Mouse (Mus musculus): ENCODE results near the gene Gimap1.

Gene Gimap1

DNA sequence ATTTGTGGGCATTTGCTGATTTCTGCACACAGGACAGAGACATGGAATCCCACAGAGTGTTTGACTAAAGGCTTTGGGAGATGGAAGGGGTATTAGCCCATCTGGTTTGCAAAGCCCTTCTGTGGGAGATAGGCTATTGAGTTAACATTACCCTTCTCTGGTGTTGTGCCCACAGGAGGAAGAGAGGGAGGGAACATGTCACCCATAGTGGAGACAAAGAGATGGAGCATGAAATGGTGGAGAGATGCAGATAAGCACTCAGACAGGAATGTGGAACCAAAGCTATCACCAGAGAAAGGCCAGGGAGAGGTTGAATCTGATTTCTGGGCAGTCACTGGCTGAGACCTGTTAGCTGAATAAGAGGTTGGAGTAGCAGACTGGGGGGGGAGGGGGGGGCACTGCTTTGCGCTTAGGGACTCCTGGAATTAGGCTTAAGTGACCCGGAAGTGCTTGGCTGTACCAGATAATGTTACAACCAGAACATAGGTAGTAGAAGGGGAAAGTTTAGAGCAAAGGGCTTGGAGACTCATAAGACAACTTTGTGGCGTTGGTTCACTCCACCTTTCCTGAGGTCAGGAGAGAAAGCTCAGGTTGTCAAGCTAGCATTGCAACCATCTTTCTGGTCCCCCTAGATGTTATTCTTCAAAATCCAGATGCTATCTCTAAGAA lies 1.8 kb downstream of the Gimap1 start:
- no peak for DNase-seq

DNA sequence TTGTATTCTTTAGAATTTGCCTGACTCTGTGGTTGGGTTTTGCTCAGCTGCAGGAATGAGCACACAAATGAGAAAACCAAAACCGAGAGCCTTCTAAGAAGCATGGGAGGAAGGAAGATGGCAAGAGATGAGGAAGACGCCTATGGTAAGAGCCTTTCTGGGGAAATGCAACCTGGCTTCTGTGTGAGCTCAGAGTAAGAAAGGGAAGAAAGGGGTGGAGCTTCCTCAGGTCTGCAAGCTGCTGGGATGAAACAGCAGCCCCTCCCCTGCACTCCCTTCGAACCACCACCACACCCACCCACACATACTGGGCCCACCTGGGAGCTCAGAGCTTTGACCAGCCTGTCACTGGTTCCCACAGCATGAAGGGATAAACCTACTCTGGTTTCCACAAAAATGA lies 2.4 kb downstream of the Gimap1 start:
- DNase-seq: no peak

DNA sequence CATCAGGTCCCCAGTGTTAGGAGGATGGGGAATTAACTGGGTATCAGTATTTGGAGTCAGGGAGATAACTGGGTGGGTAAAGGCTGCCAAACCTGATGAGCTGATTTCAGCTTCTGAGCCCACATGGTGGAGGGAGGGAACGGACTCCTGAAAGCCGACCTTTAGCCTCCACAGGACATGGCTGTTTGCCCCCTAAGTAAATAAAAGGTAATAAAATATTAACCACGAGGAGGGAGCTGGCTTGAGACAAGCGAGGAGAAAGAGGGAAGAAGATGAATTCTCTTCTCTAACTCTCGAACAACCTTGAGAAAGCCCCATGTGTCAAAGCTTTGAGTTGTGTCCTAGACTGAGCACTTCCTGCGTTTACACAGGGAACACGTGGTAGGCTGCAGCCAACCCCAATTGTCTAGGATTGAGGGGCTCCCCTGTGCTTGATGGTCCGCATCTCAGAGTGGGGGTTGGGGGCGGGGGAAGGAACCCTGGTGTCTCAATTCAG lies 2.9 kb downstream of the Gimap1 start:
- peak; percentile 39 for DNase-seq

DNA sequence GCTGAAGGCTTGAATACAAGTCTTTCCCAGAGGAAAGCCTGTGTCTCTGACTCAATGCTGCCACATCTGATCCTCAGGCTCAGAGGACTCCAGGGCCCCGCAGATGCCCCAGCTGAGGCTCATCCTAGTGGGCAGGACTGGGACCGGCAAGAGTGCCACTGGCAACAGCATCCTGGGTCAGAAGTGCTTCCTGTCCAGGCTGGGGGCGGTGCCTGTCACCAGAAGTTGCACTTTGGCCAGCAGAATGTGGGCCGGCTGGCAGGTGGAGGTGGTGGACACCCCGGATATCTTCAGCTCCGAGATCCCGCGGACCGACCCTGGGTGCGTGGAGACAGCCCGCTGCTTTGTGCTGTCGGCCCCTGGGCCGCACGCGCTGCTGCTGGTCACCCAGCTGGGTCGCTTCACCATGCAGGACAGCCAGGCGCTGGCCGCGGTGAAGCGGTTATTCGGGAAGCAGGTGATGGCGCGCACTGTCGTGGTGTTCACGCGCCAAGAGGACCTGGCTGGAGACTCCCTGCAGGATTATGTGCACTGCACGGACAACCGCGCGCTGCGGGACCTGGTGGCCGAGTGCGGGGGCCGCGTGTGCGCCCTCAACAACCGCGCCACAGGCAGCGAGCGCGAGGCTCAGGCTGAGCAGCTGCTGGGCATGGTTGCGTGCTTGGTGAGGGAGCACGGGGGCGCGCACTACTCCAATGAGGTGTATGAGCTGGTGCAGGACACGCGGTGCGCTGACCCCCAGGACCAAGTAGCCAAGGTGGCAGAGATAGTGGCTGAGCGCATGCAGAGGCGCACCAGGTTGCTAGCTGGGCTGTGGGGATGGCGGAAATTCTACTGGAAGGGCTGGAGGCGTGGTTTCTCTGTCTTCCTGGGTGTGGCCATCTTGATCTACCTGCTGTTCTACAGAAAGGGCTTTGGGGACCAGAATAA lies 3.8 kb downstream of the Gimap1 start:
- peak; percentile 84 for DNase-seq

DNA sequence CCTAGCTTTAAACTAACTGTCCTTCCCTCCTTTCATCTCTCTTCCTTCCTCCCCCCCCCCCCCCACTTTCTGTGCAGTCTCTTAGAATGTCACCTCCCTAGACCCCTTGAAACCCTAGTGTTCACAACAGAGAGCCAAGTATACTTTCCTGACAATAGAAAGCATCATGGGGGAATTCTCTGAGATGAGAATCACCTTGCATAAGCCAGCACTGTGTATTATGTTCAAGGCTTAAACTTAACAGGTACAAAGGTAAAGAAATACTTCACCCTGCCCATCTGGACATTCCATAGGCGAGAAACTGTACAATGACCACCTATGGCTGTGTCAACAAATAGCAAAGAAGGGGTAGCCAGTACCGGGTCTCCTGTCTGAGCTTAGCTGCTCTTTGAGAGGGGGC lies 6.6 kb downstream of the Gimap1 start:
- DNase-seq: no peak

- DNase-seq: peak; percentile 66
These were observed 7.4 kb downstream of the Gimap1 start, which contains the start of gene Gimap5 for GRCm38 (mm10) chr6:48745959-48746889. Gene Gimap5 (plus strand): TSS chr6:48746197.

DNA sequence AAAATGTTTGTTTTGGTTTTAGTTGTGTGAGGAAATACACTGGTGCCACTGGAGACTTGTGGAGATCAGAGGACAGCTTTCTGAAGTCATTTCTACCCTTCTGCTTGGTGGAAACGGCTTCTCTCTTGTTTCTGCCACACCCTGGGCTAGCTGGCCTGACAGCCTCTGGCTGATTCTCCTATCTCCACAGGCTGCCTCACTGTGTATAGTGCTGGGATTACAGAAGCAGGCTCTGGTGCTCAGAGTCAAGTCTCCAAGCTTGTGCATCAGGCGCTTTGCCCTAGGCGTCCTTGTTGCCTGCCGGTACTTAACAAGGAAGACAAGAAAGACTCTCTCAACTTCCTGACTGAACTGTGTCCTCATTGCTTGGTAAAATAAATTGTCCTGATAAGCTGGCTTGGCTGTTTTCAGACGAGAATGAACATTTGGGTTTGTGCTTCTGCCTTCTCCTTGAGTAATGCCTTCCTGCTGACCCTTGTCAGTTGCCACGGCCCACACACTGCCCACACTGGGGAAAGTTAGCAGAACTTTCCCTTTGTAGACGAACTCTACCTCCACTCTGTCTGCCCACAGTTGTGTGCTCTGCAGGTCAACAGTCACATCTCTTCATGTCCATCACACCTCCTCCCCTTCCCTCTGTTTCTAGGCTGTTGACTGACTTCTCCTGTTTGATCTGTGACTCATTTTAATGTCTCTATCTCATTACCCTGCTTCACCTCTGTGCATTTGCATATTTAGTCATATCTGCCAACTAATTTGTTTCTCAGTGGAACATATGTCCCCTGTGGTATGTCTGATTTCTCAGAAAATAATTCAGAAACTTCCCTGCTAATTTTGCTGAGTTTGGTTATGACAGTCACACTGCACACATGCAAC lies 8.5 kb downstream of the Gimap1 start:
- DNase-seq: peak; percentile 37

DNA sequence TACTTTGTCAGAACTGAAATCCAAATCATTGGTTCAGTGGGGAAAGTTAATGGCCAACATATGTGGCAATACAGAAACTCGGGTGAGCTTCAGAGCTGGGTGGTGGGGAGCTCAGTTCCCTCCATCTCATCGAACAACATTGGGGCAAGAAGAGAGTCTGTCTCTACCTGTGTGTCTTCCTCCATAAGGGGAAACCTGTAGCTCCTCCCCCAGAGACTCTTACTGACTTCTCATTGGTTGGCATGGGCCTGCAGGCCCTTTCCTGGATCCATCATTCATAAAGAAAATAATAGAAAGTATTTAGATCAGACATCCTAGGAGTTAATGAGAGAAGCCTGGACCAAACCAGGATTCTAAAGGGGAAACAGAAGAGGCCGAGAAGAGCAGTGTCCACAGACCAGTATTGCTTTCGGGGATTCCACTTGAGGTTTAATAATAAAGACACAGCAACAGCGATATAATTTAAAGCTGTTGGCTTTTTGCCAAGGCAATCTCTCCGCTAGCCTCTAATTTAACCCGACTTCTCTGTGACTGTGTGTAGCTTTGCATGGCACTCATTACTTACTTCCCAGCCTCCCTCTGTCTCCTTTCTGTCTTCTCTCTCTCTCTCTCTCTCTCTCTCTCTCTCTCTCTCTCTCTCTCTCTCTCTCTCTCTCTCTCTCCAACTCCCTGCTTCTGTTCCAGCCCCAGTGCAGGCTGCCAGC lies 24.9 kb downstream of the Gimap1 start:
- DNase-seq: no peak

- DNase-seq: no peak
These were observed 25.6 kb downstream of the Gimap1 start for GRCm38 (mm10) chr6:48764496-48764895.

- no peak for DNase-seq
These were observed 29.5 kb downstream of the Gimap1 start for GRCm38 (mm10) chr6:48768178-48768869.

DNA sequence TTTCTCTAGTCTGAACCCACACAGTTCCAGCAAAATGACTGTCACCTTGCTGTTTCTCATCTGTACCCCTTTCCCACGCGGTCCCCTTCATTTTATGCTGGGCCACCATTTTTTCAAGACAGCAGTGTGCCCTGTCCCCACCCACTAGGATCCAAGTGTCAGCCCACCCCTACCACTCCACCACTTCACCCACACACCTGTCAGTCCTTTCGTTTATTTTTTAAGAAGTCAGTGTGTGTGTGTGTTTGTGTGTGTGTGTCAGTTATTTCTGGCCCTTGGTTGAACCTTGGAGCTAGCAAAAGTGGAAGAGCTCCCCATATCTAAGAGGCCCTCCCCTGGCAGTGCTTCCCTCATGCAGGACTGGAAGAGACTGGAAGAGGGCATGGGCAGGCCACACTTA lies 30.1 kb downstream of the Gimap1 start:
- DNase-seq: no peak

- no peak for DNase-seq
These were observed 31.8 kb downstream of the Gimap1 start, which contains the start of gene Gimap3 for GRCm38 (mm10) chr6:48770696-48771095. Gene Gimap3 (minus strand): TSS chr6:48770851.

DNA sequence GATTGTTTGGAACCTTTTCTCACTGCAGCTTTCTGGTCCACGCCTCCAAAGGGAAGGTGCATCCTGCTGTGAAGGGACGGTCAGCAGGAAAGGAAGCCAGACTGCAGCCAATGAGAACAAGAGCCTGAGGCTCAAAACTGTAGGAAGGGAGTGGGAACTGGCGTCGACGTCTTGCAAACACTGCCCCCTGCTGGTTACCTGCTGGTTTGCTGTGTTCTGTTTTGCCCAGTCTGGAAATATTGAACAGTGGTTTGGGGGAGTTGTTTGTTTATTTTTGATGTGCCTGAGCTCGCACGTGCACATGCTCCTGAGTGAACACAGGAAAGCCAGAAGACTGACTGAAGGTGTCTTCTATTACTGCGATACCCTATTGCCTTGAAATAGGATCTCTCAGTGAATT lies 33.2 kb downstream of the Gimap1 start:
- DNase-seq: peak; percentile 92

GRCm38 (mm10) chr6:48784406-48784805 lies 45.6 kb downstream of the Gimap1 start:
- no peak for DNase-seq

GRCm38 (mm10) chr6:48785189-48785588 lies 46.3 kb downstream of the Gimap1 start:
- DNase-seq: peak; percentile 42

GRCm38 (mm10) chr6:48785601-48786000 lies 46.7 kb downstream of the Gimap1 start:
- DNase-seq: no peak

GRCm38 (mm10) chr6:48787867-48788266 lies 49.0 kb downstream of the Gimap1 start:
- no peak for DNase-seq

Measured in kidney, postnatal 10 days (tissue).